Mouse (Mus musculus) layer of hippocampus, adult 11-12 months (tissue): ENCODE measurements around the gene Cct8l1.

ENCODE experiments used
- DNase-seq: peaks from one replicate; pipeline ENCODE4 v3.0.0; 2022; ENCODE audit warnings: low spot score

Gene Cct8l1

DNA sequence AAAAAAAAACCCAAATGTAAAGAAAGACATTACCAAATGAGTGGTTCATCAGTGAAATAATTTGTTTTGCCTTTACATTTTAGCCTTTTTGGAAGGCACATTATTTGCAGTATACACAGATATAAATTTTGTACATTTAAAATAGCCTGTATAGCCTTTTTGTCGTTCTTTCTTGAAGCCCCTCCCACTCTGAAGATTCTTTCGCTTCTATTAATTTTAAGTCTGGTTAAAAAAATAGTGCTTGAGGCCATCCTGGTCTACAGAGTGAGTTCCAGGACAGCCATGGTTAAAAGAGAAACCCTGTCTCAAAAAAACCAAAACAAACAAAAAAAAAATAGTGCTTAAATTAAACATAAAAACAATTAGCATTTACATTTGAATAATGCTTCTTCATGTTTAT is 14.8 kb downstream of the Cct8l1 start:
- no peak for DNase-seq

GRCm38 (mm10) chr5:25532256-25533147 is 16.6 kb downstream of the Cct8l1 start:
- no peak for DNase-seq

- no peak for DNase-seq
Observed at GRCm38 (mm10) chr5:25533298-25533697, 17.4 kb downstream of the Cct8l1 start.

DNA sequence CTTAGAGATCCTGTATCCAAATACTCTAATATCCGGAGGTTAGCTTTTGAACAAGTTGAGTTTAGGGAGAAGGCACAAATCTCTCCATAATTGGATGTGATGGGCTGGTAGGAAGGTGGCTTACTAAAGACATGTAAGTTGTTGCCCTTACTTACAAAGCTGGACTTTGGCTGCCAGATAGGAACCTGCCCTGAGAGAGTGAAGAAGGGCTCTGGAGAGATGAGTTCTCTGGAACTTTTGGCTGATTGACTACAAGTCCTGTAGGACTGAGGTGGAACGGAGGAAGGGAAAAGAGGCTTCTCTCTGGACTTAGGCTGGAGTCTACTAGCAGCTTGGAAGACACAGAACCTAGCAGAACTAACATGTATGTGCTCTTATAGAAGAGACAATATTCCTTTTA is 19.7 kb downstream of the Cct8l1 start:
- no peak for DNase-seq

GRCm38 (mm10) chr5:25536451-25536850 is 20.6 kb downstream of the Cct8l1 start:
- no peak for DNase-seq

- DNase-seq, result no peak
Observed at GRCm38 (mm10) chr5:25536921-25537409, 21.1 kb downstream of the Cct8l1 start.

- DNase-seq, result no peak
Observed at GRCm38 (mm10) chr5:25540412-25540811, 24.5 kb downstream of the Cct8l1 start.

- DNase-seq, result no peak
Observed at GRCm38 (mm10) chr5:25540921-25541320, 25.1 kb downstream of the Cct8l1 start.

DNA sequence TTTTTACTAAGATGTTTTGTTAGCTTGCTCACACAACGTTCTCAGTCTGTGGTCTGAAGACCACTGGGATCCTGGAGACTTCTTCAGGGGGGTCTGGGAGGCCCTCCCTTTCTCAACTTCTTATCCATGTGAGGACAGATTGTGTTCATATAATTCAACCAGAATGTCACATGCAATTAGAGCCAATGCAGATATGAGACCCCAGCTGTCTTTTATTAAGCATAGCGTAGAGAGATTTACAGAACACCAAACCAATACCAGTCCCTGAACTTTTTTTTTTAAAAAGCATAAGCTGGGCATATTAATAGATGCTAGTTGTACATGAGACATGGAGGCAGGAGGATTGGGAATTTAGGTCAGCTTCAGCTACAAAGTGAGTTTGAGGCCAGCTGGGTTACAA is 25.8 kb downstream of the Cct8l1 start:
- no peak for DNase-seq

- no peak for DNase-seq
Observed at GRCm38 (mm10) chr5:25544061-25544460, 28.2 kb downstream of the Cct8l1 start.

- no peak for DNase-seq
Observed at GRCm38 (mm10) chr5:25544566-25544965, 28.7 kb downstream of the Cct8l1 start.

DNA sequence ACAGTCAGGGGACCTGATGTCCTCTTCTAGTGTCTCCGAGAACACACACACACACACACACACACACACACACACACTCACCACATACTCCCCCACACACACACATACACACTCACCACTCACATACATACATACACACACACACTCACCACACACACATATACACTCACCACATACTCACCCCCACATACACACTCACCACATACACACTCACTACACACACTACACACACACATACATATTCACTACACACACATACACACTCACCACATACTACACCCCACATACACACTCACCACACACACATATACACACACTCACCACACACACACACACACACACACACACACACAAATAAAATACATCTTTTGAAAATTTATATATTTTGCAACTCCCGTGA is 31.0 kb downstream of the Cct8l1 start:
- no peak for DNase-seq

- DNase-seq, result no peak
Observed at GRCm38 (mm10) chr5:25550912-25551311, 35.0 kb downstream of the Cct8l1 start.

DNA sequence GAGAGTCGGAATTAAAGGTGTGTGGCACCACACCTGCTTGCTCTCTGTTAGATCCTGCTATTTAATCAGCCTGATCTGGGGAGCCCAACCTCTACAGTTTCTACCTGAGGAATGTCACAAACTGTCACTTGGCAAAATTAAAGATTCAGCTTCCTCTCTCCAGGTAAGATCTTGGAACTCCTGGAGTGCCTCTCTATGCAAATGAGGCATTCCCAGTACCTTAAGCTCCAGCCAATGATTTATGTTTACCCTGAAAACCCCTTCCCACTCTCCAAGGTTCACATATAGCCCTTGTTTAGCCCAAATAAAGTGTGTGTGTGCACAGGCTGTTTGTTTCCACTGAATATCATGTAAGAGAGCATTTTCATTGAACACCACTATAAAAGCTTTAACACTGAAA is 38.3 kb downstream of the Cct8l1 start:
- no peak for DNase-seq

GRCm38 (mm10) chr5:25554689-25555088 is 38.8 kb downstream of the Cct8l1 start:
- DNase-seq, result no peak

DNA sequence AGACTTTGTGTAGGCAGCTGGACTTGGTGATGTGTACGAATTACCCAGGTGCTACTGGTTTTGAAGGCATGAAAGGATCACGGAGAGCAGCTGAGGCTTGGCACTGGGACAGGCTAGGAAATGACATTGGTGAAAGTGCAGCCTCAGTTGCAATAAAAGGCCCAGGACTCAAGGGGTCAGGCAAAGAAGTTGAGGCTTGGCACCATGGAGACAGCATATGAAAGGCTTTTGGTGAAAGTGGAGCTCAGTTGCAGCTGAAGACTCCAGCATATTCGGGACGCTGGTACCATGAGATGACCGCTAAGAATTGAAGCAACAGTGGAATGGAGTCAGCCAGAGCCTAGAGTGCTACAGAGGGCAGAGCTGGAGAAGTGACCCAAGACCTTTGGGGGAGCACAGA is 39.8 kb downstream of the Cct8l1 start:
- DNase-seq, result no peak

DNA sequence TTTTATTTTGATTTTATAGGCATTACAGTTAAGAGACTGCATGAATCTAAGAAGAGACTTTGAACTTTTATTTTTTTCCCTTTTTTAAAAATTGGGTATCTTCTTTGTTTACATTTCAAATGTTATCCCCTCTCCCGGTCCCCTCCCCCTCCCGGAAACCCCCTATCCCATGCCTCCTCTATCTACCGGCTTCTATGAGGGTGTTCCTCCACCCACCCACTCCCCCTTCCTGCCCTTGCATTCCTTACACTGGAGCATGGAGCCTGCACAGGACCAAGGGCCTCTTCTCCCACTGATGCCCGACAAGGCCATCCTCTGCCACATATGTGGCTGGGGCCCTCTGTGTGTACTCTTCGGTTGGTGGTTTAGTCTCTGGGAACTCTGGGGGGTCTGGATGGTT is 40.5 kb downstream of the Cct8l1 start:
- DNase-seq, result no peak
